Mouse (Mus musculus) B cell, adult 62 days (primary cell): ENCODE data around the gene Mmp2. TPM values are rescaled to one million over a fixed set of nuclear protein-coding genes. Genes with fewer than 3 reads are reported as not detected.

ENCODE experiments used
- total RNA-seq: library from RNA; stranded (reverse); gene quantifications from 4 replicates; pipeline ENCODE4 v1.2.4, GENCODE M21; 2023

The Mmp2 gene
- not detected in 4 replicates for total RNA-seq

DNA sequence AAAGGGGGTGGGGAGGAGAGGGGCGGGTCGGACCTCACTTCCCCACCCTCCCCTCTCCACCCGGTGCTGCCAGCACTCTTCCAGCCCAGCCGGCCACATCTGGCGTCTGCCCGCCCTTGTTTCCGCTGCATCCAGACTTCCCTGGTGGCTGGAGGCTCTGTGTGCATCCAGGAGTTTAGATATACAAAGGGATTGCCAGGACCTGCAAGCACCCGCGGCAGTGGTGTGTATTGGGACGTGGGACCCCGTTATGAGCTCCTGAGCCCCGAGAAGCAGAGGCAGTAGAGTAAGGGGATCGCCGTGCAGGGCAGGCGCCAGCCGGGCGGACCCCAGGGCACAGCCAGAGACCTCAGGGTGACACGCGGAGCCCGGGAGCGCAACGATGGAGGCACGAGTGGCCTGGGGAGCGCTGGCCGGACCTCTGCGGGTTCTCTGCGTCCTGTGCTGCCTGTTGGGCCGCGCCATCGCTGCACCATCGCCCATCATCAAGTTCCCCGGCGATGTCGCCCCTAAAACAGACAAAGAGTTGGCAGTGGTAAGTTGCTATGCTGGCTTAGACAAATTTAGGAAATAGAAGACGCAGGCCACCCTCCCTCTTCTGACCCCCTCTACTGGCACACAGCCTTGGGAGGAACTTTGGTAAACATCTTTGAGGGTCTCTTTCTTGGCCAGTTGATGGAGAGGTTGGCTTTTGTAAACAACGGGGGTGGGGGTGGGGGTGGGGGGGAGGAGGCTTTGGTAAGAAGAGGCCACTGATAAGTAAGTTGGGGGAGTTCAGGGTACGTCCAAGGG, at the start of gene Mmp2:
Mmp2 (plus strand) TSS at position 49 of the 792 bp plus-strand sequence.

DNA sequence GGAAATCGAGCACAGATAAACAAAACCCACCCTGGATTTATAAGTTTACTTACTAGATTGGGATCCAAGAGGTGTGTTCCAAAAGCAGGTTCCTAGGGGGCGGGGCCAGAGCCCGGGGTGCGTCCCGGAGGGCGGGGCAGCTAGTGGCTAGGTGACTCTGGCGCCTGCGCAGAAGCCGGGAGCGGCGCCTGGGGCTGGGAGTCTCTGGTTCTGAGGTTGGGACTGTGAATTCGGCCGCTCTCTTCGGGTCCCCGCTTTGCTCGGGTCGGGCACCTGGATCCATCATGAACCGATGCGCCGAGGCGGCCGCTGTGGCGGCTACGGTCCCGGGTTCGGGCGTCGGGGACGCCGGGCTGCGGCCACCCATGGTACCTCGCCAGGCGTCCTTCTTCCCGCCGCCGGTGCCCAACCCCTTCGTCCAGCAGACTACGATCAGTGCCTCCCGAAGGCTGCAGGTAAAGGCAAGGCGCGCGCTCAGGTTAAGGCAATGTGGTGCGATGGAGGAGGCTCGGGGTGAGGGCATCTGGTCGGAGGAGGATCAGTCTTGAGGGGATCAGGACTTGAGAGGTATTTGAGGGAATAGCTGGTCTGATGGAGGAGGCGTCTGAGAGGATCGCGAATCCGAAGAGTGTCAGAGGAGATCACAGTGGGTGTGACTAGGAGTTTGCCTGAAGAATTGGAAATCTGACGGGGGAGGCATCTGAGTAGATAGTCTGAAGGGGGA, 28.2 kb downstream of the Mmp2 start, which contains the start of gene Lpcat2:
Lpcat2 (plus strand) TSS at position 169 of the 724 bp plus-strand sequence.

DNA sequence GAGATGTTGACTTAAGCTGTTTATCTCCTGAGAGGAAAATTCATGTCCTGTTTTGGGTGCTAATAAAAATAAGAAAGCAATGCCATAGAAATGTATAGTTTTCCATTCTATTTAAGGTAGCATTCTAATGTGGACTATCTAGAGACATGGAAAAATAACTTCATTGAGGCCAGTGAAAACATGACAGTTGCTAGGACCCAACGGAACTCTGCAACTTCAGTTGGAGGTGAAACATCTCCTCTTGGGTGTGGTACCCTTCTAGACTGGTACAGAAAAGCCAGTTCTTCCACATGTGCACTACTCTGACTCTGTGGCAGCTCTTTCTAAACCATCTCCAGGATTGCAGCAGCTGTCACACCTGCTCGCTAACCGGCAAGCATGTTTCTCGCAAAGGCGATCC, 74.0 kb downstream of the Mmp2 start, which contains the start of gene Capns2:
Capns2 (plus strand) TSS at position 301 of the 400 bp plus-strand sequence.

Other genes starting within 250 kb of the Mmp2 start
- gene Irx6, start 153.0 kb upstream of the Mmp2 start, total RNA-seq: not detected in 4 replicates
- 10.6 to 15.8 TPM (median 11.5 TPM) in 4 replicates for gene Lpcat2, start 28.0 kb downstream of the Mmp2 start, total RNA-seq
- 1.2 to 1.8 TPM (median 1.5 TPM) in 4 replicates for gene Capns2, start 74.1 kb downstream of the Mmp2 start, total RNA-seq
- gene Slc6a2, start 132.8 kb downstream of the Mmp2 start, total RNA-seq: not detected in 4 replicates
- gene Ces1a, start 220.9 kb downstream of the Mmp2 start, total RNA-seq: not detected in 4 replicates